Mouse (Mus musculus): ENCODE results near the gene Nsfl1c. TPM values are rescaled to one million over a fixed set of nuclear protein-coding genes. Genes with fewer than 3 reads are reported as not detected.

The Nsfl1c gene
- total RNA-seq, 2 experiments from 2014 or later = 93.3 to 102 TPM

DNA sequence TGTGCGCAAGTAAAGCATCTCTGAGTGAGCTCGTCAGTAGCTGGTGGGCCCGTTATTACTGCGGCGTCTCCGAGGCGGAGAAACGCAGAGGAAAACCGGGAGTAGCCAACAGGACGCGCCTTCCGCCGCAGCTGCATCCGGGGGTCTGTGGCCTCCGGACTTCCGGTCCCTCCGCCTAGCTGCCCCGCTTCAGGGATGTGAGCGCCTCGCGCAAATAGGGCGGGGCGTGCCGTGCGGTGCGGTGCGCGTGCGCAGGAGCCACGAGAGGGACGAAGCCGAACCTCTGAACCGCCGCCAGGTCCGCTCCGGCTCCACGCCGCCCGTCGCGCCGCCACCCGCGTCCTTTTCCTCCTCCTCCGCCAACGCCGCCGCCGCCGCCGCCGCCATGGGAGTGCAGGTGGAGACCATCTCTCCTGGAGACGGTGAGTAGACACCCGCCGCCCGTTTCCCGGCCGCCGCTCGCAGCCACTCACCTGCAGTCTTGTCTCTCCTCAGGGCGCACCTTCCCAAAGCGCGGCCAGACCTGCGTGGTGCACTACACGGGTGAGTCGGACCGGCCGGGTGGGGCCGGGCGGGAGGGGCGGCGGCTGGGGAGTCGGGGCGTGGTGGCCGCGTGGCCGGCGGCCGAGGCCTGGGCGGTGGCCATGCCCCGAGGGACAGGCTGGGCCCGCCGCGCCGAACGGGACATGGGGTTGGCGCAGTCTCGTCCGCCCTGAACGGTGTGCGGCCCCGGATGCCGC, 48.5 kb downstream of the Nsfl1c start, which contains the start of gene Fkbp1a:
TSS of gene Fkbp1a (plus strand) at position 161 of the 740 bp plus-strand sequence.
- DNase-seq = peak; percentile 98 to 99
- intact Hi-C loops (cut with DNase I) = loop anchor here (1.0 kb wide), 1 partner anchor 48 kb away; the partner anchor contains the start of gene Nsfl1c

GRCm38 (mm10) chr2:151543063-151543895, 49.3 kb downstream of the Nsfl1c start:
- intact Hi-C loops (cut with DNase I) = loop anchor here (1.0 kb wide), 1 partner anchor 49 kb away; the partner anchor contains the start of gene Nsfl1c

GRCm38 (mm10) chr2:151544673-151545072, 50.7 kb downstream of the Nsfl1c start:
- DNase-seq = no peak
- intact Hi-C loops (cut with DNase I) = loop anchor here (2.0 kb wide), 1 partner anchor 24 kb away; no protein-coding TSS in a partner anchor

More at GRCm38 (mm10) chr2:151543063-151543895, 49.3 kb downstream of the Nsfl1c start:
- DNase-seq = peak; percentile 64 to 76

GRCm38 (mm10) chr2:151546571-151546970, 52.6 kb downstream of the Nsfl1c start:
- no peak for DNase-seq
- intact Hi-C loops (cut with DNase I) = no loop called here

- intact Hi-C loops (cut with DNase I) = no loop called here
- DNase-seq = no peak
These were observed 55.7 kb downstream of the Nsfl1c start for GRCm38 (mm10) chr2:151549615-151550121.

Other genes with a start within 250 kb of the Nsfl1c start
- not detected for gene 4921509C19Rik, start 18.0 kb upstream of the Nsfl1c start, total RNA-seq (2021)
- 100 to 1,000 TPM; 377 to 378 TPM for gene Fkbp1a, start 48.3 kb downstream of the Nsfl1c start, total RNA-seq (2021)
- gene Sdcbp2, start 78.4 kb downstream of the Nsfl1c start, total RNA-seq (2021) = 1 to 10 TPM; 1.6 to 3.2 TPM
- 1 to 10 TPM; 2.3 to 3.1 TPM for gene Snph, start 138.4 kb downstream of the Nsfl1c start, total RNA-seq (2021)
- gene Rad21l, start 174.4 kb downstream of the Nsfl1c start, total RNA-seq (2021) = not detected
- 1 to 10 TPM; 3.1 to 4.5 TPM for gene Tmem74b, start 207.8 kb downstream of the Nsfl1c start, total RNA-seq (2021)

All from heart, postnatal 10 days (tissue).